Mouse (Mus musculus) embryo, embryonic 11.5 days (tissue): ENCODE results near the gene Tll2.

ENCODE experiments used
- DNase-seq: peaks from one replicate; pipeline ENCODE4 v3.0.0-alpha.2; 2012; ENCODE audit warnings: low read depth, low spot score

The Tll2 gene

DNA sequence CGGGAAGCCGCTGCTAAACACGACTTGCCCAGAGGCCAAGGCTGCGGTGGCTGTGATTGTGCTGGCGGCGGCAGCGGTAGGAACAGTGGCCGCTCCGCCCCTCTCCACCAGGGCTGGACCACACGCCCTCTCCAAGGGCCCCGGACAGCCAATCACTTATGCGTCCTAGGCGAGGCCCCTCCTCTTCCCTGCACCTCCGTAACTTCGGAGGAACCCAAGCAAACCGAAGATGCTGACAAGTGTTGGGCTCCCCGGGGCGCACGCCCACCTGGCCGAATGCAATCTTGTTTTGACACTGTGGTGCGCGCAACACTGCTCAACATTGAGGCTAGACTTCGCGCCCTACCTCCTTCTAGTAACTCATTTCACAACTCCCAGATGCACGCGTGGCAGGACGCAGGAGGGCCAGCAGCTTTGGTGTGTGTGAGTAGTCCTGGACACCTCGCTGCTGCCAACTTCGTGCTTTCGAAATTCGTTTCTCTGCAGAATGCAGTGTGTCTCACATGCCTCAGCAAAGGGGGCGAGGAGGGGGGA lies at the start of gene Tll2:
Gene Tll2, minus strand, starts transcription at position 25 of the 534 bp plus-strand sequence.
- peak; percentile 62 for DNase-seq

DNA sequence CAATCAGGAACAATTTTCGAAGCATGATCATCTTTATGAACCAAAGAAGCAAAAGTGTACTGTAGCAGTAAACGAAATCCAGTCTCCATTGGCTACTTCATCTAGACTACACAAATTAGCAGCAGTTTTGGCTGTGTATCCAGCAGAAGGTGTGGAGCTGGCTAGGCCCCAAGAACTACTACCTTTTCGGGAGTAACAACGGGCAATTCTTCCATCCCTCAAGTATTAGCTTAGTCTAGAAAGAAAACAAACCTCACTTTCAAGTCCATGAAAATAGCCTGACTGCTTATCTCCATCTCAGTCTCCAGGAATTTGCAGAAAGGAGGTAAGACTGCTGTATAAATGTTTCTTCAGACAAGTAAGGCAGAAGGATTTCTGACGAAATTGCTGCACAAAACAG lies 47.9 kb upstream of the Tll2 start:
- DNase-seq: no peak

- DNase-seq: no peak
Observed at GRCm38 (mm10) chr19:41248968-41249367, 42.3 kb upstream of the Tll2 start.

DNA sequence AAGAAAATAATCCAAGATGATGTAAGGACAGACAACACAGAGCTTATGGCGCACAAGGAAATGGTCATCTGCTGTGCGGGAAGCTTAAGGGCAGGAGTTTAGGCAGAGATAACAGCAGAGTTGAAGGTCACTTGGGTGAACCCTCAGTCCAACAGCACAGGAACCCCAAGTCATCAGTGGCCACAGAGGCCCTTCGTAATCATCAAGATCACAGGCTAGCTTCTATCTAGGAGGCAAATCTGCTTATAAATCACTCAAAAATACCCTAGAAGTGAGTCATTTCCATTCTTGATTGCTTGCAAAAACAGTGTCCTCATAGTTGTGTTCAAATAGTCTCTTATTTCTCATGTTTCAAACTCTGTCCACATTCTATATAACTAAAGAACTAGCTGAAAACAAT lies 41.6 kb upstream of the Tll2 start:
- no peak for DNase-seq

DNA sequence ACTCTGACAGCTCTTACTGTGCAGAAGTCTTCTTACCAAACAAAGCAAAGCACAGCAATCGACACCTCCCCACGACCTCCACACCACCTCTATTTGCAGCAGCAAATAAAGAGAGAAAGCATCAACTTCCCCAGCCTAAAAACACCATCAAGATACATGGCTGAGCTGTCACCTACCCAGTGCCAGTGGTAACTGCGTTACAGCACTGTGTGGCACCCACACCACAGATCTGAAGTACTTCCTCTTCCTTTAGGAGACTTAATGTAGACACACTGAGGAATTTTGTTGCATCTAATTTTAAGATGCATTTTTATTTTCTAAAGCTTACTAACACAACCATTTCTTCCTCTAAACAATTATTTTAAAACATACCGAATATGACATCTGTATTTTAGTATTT lies 39.6 kb upstream of the Tll2 start:
- DNase-seq: no peak

DNA sequence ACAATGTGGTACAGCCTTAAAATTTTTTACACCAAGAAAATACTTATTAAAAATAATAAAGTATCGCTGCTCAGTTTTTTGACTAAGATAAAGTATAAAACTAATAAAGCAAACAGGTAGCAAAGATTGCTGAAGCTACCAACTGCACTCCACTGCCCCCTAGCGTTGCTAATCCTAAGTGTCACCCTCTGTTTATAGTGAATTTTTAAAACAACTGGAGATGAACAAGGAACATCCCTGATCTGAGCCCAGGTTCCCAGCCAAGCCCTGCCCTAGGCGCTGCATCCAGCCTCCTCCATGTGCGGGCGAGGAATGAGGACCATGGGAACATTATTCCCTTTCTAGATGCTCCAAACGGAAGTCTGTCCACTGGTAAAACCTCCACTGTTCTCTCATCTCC lies 37.9 kb upstream of the Tll2 start:
- DNase-seq: peak; percentile 29

DNA sequence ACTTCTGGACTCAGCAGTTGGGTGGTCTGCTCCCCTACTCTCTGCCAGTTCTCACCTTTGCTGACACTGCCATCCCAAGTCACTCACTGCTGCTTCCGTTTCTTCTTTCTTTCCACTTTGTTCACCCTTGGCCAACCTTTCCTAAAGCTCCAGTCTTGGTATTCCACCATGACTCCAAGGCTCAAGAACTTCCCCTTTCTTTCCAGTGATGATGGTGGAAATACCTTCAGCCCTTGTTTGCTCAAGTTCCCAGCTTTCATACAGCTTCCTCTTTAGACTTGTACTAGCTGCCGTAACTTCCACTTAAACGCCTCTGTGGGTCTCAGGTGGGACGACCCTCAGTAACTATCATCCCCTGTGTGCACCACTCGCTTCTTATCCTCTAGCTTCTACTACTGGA lies 35.4 kb upstream of the Tll2 start:
- DNase-seq: no peak

DNA sequence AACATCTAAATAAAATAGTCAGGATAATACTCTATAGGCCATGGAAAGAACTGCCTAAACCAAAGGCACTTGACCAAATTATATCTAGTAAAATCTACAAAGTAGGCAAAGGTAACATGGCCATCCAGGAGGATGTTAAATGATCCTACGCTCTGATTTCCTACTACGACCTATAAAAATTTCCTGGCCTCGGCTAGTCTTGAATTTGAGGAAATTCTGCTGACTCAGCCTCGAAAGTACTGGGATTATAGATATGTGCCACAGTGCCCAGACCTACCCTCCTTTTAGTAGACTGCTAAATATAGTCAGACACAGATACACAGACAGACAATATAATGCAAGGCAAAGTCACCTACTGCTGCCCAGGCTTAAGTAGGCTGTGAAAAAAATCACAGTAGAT lies 27.1 kb upstream of the Tll2 start:
- DNase-seq: no peak

DNA sequence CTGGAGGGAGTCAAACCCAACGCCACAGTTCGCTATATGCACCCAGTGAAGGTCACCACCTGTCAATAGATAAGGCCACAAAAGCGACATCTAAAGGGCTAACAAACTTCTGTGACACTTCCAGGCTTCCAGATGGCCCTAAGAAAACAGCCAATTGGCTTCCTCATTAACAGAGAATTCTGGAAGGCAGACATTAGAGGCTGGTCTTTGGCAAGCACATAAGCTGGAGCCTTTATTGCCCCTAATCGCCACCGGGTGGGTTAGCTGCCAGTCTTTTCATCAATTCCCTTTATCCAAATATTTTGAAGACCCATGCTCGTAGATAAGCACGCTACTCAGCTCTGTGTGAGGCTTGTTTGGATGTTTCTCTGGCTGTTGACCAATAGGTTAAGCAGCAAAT lies 1.7 kb upstream of the Tll2 start:
- no peak for DNase-seq

- DNase-seq: no peak
Observed at GRCm38 (mm10) chr19:41206041-41206810, 409 bp downstream of the Tll2 start.

- DNase-seq: no peak
Observed at GRCm38 (mm10) chr19:41204159-41205081, 2.2 kb downstream of the Tll2 start.

DNA sequence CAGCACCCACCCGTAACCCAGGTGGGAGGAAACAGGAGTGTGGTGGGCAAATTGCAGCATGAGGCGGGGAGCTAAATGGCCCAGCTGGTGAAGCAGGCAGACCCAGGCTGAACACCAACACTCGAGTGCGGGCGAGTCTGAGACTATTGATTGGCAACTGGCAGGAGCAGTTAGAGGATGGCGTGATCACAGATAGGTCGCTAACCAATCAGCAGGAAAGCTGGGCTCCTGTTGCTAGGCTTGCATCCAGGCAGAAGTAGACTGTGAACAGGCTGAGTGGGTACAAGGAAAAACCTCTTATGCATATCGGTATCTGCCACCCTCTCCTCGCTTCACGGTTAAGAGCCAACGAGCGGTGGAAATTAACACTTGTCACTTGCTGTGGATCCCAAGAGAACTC lies 9.0 kb downstream of the Tll2 start:
- no peak for DNase-seq

DNA sequence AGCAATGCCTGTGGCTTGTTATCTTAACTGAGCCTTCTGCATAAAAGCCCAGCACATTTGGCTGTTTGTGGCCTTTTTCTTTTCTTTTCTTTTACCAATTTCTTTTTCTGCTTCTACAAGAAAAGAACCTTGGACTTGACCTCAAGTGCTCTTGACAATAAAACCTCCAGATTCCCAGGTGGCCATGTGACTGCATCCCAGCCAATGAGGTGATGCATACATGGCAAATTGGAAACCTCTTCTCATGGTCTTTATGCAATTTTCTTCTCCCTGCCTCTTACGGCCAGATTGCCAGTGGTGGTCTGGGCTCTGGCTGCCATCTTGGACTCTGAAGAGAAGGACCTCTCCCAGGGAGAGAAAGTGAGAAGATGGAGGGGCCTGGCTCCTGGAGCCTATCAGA lies 13.3 kb downstream of the Tll2 start:
- no peak for DNase-seq

- no peak for DNase-seq
Observed at GRCm38 (mm10) chr19:41192953-41193352, 13.7 kb downstream of the Tll2 start.

DNA sequence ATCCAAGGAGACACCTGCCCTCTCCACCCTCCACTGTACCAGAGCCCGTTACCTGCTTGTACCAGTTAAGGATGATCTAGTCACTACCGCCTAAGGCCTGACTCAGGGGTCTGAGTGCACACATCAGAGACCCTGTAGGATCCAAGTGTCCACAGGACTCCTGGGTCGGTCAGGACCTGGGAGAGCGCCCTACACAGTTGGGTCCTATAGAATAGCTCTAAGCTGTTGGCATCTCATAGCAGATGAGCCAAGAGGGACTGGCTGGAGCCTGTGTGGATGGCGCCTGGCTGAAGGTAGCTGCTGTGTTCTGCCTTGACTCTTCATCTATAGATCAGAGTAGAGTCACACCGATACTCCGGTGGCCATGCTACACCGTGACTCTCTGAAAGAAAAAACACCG lies 14.9 kb downstream of the Tll2 start:
- no peak for DNase-seq

DNA sequence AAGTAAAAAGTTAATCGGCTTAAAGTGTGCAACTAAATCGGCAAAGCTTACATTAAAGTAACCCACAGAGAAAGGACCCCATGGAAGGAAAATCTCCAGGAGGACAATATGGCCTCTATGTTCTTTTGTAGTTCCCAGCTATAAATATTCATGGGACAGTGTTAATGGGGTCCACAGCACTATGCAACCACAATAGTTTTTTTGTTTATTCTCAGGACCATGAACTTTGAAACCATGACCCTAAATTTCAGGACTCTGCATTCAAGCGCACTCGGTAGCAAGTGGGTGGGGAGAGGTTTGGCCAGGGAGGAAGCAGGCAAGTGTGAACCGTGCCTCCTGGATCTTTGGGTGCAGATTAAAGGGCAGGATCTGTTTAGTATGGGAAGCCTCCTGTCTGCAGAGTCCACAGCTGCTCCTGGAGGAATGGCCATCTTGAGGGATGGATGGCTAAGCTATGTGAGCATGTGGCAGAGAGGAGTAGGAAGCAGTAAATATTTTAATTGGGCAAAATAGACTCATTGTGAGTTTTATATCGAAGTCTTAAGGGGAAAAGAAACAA lies 15.7 kb downstream of the Tll2 start:
- DNase-seq: no peak

- DNase-seq: no peak
Observed at GRCm38 (mm10) chr19:41177331-41177730, 29.3 kb downstream of the Tll2 start.

GRCm38 (mm10) chr19:41176881-41177280 lies 29.8 kb downstream of the Tll2 start:
- no peak for DNase-seq

GRCm38 (mm10) chr19:41165914-41166235 lies 40.8 kb downstream of the Tll2 start:
- DNase-seq: no peak

GRCm38 (mm10) chr19:41165144-41165913 lies 41.3 kb downstream of the Tll2 start:
- no peak for DNase-seq

DNA sequence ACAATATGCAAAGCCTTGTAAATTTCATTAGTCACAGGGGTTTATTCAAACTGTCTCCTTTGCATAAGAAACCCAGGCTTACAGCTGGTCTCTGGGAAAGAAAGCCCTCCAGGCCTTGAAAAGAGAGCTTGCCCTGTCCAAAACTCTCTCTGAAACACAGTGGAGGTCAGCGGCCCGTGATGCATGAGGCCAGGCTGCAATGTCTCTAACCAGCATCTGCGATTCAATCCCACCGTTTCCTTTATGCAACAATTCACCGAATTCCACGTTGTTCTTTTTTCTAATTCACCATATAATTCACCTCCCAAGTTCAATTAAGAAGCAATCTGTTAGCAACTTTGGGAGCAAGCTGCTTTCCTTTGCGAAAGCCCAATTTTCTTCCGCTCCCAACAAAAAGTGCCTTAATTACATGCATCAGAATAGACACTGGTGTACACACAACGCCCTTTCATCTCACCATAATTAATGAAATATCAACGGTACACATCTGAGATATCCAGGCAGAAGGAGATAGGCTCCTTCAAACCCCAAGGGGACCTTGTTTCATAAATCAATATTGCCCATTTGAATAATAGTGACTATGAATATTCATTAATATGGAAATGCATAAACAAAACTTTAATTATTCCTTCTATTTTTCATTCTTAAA lies 42.1 kb downstream of the Tll2 start:
- DNase-seq: no peak
